Mouse (Mus musculus) ES-CJ7 (cell line): ENCODE data around the gene Dock8.

Experiments
- DNase-seq: peaks from one replicate; pipeline ENCODE4 v3.0.0; 2011; ENCODE audit warnings: low read depth, low spot score

The Dock8 gene

GRCm38 (mm10) chr19:25123031-25123430 is 123.7 kb downstream of the Dock8 start:
- no peak for DNase-seq

DNA sequence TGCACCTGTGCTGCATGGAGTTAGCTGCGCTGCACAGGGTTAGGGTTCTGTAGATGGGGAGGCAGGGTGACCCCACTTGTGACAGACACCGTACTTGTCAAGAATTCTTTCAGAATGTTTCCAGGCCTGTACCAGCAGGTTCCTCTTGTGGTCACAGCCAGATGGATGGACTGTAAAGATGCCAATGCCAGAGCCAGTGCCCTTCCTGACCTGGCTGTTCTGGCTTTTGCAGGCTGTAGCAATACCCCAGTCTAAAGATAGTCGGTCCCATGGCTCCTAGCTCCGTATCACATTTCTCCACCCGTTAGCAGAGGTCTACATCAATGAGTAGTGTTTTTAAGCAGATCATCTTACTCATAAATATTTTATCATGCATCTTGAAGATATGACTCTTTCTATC is 124.1 kb downstream of the Dock8 start:
- DNase-seq: no peak

GRCm38 (mm10) chr19:25132322-25132721 is 133.0 kb downstream of the Dock8 start:
- DNase-seq: peak; percentile 31

DNA sequence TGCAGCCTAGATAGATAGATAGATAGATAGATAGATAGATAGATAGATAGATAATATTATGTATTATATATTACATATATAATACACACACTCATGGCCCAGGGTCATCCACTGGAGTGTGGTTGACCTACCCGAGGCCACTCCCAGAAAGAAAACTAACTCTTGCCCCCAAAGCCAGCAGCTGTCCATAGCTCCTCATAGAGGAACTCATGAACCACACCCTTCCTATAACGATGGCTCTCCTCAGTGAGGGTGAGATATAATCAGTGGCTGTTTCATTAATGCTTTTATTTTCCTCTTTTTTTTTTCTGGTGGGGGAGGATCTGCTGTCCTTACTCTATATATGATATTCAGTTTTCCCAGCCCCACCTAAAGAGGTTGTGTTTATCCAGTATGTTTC is 134.6 kb downstream of the Dock8 start:
- DNase-seq: no peak

- DNase-seq: no peak
These were observed 136.8 kb downstream of the Dock8 start for GRCm38 (mm10) chr19:25136171-25136570.

DNA sequence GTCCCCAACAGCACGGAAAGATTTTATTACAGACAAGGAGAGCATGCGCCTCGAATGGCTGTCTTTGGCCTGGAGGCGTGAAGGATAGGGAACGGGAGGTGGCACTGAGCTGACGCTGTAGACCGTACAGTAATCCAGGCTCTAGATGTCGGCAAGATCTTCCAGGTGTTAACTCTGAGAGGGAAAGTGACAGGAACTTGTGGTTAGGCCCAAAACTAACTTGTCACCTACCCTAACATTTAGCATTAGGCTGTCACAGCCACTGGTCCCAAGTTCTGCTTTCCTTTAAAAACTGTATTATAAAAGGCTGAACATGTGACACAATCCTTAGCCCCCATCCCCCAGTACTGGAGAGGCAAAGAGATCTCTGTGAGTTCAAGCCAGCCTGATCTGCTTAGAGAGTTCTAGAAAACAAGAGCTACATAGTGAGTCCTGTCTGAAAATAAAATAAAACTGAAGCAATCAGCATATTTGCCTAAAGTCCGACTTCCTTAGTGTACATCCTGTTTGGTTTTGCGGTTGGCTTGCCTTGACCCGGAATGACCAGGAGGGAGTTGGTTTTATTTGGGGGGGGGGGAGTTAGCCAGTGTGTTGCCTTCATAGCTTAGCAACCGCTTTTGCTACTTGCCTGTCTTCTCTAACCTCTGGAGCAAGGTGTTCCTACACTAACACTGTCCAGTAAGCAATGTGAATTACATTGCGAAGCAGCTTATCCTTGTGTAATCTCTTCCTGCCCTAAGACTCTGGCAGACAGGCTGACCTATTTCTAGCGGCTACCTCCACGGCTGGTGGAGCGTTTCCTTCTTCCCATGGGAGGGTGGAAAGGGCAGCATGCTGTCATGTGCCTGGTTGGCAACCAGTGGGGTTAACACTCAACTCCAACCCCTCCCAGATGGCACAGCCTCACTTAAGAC is 138.8 kb downstream of the Dock8 start:
- no peak for DNase-seq

DNA sequence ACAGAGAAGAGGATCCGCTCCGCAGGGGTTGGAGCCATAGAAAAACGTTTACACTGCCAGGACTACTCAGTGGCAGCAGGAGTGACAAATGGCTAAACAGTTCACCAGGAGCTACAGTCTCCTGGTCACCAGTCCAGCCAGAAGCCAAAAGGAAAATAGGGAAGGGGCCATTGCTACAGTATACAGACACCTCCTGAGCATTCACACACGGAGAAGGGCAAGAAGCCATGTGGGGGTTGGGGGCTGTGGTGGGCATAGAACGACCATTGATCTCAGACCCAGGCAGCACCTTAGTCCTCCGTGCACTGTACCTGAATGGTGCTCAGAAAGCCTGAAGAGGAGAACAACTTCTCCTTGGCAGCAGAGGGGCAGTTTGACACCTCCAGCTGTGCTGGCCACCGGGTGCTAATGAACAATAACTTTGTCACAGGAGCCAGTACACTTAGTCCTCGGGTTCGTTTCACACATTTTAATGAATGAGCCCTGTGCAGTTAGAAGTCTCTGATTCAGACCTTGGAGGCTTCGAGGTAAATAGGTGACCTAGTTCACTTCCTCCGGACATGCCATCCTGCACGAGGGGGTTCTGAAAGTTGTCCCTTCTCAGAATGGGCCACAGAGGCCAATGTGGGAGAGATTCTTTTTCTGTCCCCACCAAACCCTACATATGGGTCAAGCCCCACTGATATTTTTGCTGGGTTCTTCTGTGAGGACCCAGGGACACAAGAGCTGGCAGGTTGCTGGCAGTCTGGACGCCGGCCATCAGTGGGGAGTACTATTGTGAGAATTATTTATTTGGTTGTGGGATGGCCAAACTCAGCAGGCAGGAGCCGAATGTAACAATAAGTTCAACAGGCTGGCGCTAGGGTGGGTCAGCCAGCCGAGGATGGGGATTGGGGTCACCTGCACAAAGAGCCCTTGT is 145.0 kb downstream of the Dock8 start:
- no peak for DNase-seq

DNA sequence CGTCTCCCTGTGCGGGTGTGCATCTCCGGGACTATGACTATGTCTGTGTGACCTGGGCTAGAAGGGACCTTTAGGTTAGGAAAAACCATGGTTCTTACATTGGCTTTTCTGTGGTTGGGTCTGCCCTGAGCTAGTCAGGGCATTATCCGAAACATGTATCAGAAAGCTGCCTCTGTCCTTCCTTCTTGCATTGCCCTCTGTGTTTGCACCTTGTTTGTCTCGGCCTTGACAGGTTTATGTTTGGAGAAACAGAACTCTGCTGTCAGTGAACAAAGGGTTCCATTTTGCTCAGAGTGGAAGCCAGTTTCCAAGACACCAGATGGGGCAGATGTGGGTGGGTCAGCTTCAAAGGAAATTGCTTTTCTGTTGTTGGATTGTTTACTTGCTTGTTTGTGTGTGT is 145.8 kb downstream of the Dock8 start:
- DNase-seq: no peak

- DNase-seq: no peak
These were observed 146.8 kb downstream of the Dock8 start for GRCm38 (mm10) chr19:25146122-25146521.

GRCm38 (mm10) chr19:25149788-25150187 is 150.5 kb downstream of the Dock8 start:
- no peak for DNase-seq

GRCm38 (mm10) chr19:25154506-25155178 is 155.3 kb downstream of the Dock8 start:
- DNase-seq: no peak

- no peak for DNase-seq
These were observed 155.9 kb downstream of the Dock8 start for GRCm38 (mm10) chr19:25155250-25155649.

- DNase-seq: no peak
These were observed 156.4 kb downstream of the Dock8 start for GRCm38 (mm10) chr19:25155709-25156108.

DNA sequence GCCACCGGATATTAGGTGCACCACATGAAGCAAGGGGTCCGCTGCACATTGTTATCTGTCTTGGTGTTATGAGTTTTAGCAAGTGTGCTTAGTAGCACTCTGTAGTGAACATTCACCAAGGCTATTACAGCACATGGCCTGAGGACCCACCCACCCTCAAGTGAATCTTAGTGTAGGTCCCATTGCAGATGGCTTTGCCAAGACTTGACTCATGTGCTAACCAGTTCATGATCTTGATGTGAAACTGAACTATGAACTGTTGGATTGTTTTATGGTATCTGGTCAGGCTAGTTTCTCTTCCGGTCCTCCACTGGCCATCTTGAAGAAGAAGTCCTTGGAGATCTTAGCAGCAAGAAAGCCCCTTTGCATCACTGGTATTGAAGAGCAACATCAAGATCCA is 162.9 kb downstream of the Dock8 start:
- DNase-seq: no peak

DNA sequence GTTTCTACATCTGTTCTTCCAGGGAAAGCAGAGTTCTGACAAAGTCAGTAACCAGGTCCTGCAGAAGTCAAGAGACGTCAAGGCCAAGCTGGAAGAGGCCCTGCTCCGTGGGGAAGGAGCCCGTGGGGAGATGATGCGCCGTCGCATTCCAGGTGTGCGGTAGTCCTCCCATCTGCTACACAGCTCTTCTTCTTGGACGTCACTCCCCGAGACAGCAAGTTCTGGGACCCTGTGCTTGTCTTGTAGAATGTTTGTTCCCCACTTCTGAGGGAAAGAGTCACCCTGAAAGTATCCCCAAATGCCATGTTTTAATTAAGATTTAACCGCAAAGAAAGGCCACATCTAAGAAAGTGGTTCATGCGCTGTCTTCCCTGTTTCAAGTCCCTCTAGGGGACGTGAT is 164.1 kb downstream of the Dock8 start:
- DNase-seq: no peak

DNA sequence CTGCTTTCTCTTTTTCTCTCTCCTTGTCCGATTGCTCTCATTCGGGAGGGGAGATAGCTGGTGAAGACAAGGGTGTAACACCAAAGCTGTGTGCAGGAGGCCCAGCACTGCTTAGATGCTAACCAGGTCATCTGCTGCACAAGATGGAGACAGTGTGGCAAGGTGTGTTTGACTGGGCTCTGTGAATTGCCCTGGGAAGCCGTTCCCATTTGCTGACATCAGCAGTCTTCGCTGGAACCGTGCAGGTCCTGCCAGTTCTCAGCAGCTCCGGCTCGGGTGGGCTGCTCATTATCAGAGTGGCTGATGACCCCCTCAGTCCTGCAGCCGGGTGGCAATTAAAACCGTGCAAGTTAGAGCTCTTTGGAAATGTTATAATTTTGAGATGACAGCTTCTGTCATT is 167.1 kb downstream of the Dock8 start:
- no peak for DNase-seq

DNA sequence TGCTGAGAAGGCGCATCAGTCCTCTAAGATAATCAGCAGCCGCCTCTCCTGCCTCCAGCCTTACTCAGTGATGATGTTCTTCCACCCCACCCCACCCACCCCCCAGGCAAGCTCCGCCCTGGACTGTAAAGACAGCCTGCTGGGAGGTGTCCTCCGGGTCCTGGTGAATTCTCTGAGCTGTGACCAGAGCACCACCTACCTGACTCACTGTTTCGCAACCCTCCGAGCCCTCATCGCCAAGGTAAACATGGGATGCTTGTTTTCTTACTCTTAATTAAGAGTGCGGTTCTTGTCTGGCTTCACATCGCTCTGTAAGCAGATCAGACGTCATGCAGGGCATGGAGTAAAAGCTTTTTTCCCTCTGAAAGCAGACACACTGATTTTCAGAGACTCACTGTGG is 172.1 kb downstream of the Dock8 start:
- no peak for DNase-seq

DNA sequence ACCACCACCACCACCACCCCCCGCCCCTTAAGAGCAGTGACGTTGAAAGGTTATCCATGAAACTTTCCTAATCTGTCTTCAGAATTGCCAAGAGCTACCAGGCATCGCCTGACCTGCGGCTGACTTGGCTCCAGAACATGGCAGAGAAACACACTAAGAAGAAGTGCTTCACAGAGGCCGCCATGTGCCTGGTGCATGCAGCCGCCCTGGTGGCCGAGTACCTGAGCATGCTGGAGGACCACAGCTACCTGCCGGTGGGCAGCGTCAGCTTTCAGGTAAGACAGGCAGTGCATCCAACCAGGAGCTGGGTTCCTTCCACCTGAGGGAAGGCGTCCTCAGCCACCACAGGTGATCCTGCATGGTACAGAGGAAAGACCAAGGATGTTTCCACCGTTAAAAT is 177.4 kb downstream of the Dock8 start:
- no peak for DNase-seq

GRCm38 (mm10) chr19:25180024-25180423 is 180.7 kb downstream of the Dock8 start:
- no peak for DNase-seq

DNA sequence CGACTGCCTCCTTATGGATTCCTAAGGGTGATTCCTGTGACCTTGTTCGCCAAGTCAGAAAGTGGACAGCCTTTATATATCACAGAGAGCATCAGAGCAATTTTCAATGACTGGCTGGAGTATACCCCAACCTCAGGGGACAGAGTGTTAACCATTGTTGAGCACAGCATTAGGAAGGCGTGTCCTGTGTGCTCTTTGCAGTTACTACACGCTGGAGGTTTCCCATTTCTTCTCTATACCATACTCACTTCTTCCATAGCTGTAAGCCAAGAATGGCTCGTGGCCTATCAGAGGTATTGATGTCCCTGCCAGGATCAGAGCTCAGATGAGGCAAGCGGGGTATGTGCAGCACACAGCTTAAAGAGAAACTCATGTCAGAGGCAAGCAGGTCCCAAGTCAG is 181.2 kb downstream of the Dock8 start:
- DNase-seq: no peak

- no peak for DNase-seq
These were observed 184.7 kb downstream of the Dock8 start for GRCm38 (mm10) chr19:25184076-25184475.

DNA sequence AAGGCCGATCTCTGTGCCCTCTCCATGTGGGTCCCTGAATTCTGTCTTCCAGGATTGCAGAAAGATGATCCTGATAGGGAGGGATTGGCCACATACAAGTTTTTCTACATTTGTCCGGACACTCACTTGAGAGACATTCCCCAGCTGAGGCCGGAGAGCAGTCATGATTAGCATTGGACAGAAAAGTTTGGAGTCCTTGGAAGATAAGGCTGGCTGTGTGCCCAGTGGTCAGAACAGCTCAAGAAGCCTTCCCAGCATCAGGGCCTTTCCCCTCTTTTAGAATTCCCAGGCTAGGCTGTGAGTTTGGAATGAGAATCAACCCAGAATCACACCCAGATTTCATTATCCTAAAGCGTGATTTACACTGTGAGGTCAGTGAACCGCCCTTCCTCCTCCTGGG is 187.0 kb downstream of the Dock8 start:
- no peak for DNase-seq
